Mouse (Mus musculus) midbrain, embryonic 15.5 days (tissue): ENCODE measurements around the gene Gm21992. TPM values are rescaled to one million over a fixed set of nuclear protein-coding genes. Genes with fewer than 3 reads are reported as not detected.

Experiments used
- ATAC-seq: fragments of 200-750 bp; cut with Nextera tagmentation; replicated peaks from 2 replicates; pipeline ENCODE4 v1.8.0; 2017; ENCODE audit warnings: moderate TSS enrichment
- H3K27ac ChIP-seq: fragments of 300-500 bp; sonication (generic); 2 replicates; pipeline ENCODE4 v1.5.1; 2015; ENCODE audit warnings: mild to moderate bottlenecking, inconsistent platforms
- H3K27me3 ChIP-seq: fragments of 300-500 bp; sonication (generic); replicated peaks from 2 replicates; pipeline ENCODE4 v1.6.1; 2015; ENCODE audit warnings: inconsistent platforms
- H3K36me3 ChIP-seq: fragments of 300-500 bp; sonication (generic); replicated peaks from 2 replicates; pipeline ENCODE4 v1.6.1; 2015; ENCODE audit warnings: inconsistent platforms
- H3K4me1 ChIP-seq: fragments of 300-500 bp; sonication (generic); 2 replicates; pipeline ENCODE4 v1.6.1; 2015; ENCODE audit warnings: inconsistent platforms
- H3K4me2 ChIP-seq: fragments of 300-500 bp; sonication (generic); 2 replicates; pipeline ENCODE4 v1.6.1; 2015; ENCODE audit warnings: inconsistent platforms, mild to moderate bottlenecking, moderate library complexity
- H3K4me3 ChIP-seq: fragments of 300-500 bp; sonication (generic); 2 replicates; pipeline ENCODE4 v1.5.1; 2015; ENCODE audit warnings: mild to moderate bottlenecking, inconsistent platforms
- H3K9ac ChIP-seq: fragments of 300-500 bp; sonication (generic); 2 replicates; pipeline ENCODE4 v1.6.1; 2015; ENCODE audit warnings: mild to moderate bottlenecking, inconsistent platforms
- H3K9me3 ChIP-seq: fragments of 300-500 bp; sonication (generic); 2 replicates; pipeline ENCODE4 v1.6.1; 2016; ENCODE audit warnings: inconsistent platforms
- WGBS: fragments of 180-500 bp; shearing (Covaris S2); methylation state at CpG from one replicate; pipeline ENCODE4 v1.1.7; 2015; ENCODE audit warnings: mixed read lengths; 5-methylcytosine and 5-hydroxymethylcytosine counted together
- polyA plus RNA-seq: library from polyadenylated mRNA; unstranded; fragments of >200 nt; fragmentation: Nextera tagmentation; extraction: Ambion mirVana; gene quantifications from 2 replicates; pipeline ENCODE4 v1.2.1, GENCODE M21; 2015

Gm21992 gene
- polyA plus RNA-seq, 1 experiment from 2014 or later, result 19.5 TPM

DNA sequence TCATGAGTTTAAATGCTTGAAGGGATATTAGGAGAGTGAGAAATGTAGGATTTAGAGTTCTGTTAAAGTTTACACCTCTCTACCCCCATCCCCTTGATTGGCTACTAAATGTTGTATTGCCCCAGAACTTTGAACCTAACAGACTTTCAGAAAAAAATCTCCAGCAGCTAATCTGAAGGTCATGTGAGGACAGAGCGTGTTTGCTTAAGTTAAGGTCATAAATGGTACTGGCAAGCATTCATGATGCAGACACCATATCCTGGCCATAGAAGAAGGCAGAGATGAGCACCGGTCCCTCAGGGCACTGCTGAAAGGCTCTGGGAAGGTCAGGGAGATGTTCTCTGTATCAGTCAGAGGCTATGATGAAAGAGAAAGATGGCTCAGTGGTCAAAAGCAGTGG, 94.1 kb downstream of the Gm21992 start:
- no peak overlapping the region for H3K4me2 ChIP-seq
- no peaks in the 10 kb centered on the region for H3K9me3 ChIP-seq
- H3K4me3 ChIP-seq, result no peak overlapping the region
- WGBS, result 93% methylated on average over 2 of the region's 2 CpGs
- H3K27me3 ChIP-seq, result no peaks in the 10 kb centered on the region
- H3K4me1 ChIP-seq, result peaks cover 28% of the 10 kb centered on the region
- H3K27ac ChIP-seq, result no peak overlapping the region
- ATAC-seq, result no peak
- H3K9ac ChIP-seq, result no peak overlapping the region
- peaks cover 9% of the 10 kb centered on the region; the same call in 1 of the 2 replicates for H3K36me3 ChIP-seq

DNA sequence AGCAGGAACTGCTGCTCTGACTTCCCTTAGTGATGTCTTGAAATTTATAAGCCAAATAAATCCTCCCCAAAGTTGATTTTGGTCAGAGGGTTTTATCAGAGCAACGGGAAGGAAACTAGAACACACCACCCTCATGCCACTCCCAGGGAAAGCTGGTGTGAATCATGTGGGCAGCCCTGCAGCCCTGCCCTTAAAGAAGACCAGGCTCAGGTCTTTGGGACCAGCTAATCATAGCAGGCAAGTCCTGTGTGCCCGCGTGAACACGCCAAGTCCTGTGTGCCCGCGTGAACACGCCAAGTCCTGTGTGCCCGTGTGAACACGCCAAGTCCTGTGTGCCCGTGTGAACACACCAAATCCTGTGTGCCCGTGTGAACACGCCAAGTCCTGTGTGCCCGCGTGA, 94.7 kb downstream of the Gm21992 start:
- H3K4me1 ChIP-seq, result peaks cover 28% of the 10 kb centered on the region

DNA sequence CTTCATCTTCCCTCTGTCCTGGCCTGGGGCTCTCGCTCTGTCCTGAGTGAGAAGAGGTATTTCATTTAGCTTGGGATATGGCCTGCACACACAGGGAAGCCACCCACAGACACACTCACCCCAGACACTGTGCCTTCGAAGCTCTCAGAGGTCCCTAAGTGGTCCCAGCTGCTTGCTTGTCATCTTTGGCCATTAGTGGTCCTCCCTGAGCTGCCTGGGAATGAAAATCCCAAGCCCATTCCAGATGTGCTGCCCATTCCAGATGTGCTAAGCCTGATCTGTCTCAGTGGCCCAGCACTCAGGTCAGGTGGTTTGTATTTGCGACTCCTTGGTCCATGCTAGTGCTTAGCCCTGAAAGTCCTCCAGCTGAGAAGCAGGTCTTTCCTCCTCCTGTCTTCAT, 97.5 kb downstream of the Gm21992 start:
- Histone ChIP-seq H3K4me1 (peaks cover 41% of the 10 kb centered on the region), H3K9ac (peak overlapping the region; percentile 89; the same call in 1 of the 2 replicates), H3K4me3 (peak overlapping the region; percentile 92), H3K4me2 (peak overlapping the region; percentile 68), H3K27ac (0 out of 2 replicates have a peak overlapping the region, but pooled peaks have one; percentile 3), H3K36me3 (no peaks in the 10 kb centered on the region), H3K9me3 (no peaks in the 10 kb centered on the region), H3K27me3 (no peaks in the 10 kb centered on the region)
- WGBS, result 44% methylated on average over 3 of the region's 3 CpGs
- ATAC-seq, result no peak

More for the DNA sequence above, 94.7 kb downstream of the Gm21992 start:
- H3K9me3 ChIP-seq, result no peaks in the 10 kb centered on the region
- 98% methylated on average over 14 of the region's 14 CpGs for WGBS
- H3K27ac ChIP-seq, result no peak overlapping the region
- ATAC-seq, result no peak
- H3K4me3 ChIP-seq, result no peak overlapping the region
- no peak overlapping the region for H3K4me2 ChIP-seq
- no peak overlapping the region for H3K9ac ChIP-seq
- H3K36me3 ChIP-seq, result peaks cover 7% of the 10 kb centered on the region; the same call in 1 of the 2 replicates
- no peaks in the 10 kb centered on the region for H3K27me3 ChIP-seq

DNA sequence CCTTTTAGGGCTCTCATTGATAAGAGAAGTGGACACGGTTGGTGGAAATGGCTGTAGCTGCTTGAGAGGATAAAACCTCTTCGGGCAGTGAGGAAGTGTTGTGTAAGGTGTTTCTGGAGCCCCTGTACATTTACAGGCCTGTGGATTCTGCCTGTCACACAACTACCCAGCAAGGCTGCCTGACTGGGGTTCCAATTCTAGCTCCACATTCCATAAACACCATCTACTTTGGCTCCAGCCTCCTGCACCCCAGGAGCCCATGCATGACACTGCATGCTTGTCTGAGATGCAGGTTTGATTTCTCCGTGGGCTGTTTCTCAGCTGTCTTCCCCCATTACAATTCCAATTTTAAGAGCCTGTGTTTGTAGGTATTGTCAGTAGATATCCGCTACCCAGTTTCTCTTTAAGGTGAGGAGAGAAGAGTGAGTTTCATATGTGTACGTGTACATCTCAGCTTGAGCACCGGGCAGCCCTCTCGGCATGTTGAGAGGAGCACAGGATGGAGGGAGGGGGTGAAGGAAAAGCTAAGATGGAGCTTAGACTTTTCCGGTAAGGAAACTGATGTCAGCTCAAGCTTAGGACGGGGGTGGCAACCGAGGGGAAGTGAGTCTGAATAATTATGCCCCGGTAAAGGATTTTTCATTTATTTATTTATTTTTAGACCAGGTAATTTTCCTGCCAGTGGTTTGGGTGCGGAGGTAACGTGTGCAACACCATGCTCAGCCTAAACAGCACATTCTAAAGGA, 98.5 kb downstream of the Gm21992 start:
- H3K36me3 ChIP-seq, result no peaks in the 10 kb centered on the region
- 20% methylated on average over 13 of the region's 13 CpGs for whole genome bisulfite sequencing
- peak overlapping the region; percentile 68 for H3K4me2 ChIP-seq
- peak overlapping the region; percentile 92 for H3K4me3 ChIP-seq
- peak; percentile 22; the same call in 1 of the 2 replicates for ATAC-seq
- H3K27ac ChIP-seq, result peak overlapping the region; percentile 95
- H3K9me3 ChIP-seq, result no peaks in the 10 kb centered on the region
- peaks cover 41% of the 10 kb centered on the region for H3K4me1 ChIP-seq
- H3K27me3 ChIP-seq, result no peaks in the 10 kb centered on the region
- peak overlapping the region; percentile 89 for H3K9ac ChIP-seq

DNA sequence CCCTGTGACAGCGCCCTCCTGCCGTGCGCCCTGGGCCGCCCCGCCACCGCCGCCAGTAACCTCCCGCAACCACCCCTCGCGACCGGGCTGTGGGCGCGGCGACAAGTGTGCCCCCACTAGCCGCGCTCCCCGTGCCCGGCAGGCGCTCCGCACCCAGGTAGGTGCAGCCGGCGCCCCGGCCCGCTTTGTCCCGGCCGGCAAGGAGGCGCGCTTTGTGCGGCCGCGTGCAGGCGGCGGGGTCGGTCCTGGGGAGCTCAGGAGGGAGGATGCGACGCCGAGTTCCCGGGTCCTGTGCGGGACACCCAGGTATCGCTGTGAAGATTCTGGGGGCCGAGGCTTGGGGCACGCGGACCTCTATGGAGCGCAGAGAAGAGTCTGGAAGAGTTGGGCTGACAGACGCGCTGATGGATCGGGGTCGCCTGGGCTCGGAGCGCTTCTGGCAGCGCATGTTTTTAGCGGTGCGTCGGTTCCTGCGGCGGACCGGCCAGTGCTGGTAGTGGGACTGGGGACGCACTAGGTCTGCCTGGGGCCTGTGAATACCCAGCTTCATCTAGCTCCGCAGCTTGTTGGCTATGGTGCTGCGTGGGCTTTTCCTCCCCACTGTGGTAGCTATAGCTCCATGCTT, 99.1 kb downstream of the Gm21992 start:
- H3K4me1 ChIP-seq, result peaks cover 41% of the 10 kb centered on the region
- peak; percentile 75 for ATAC-seq
- H3K9me3 ChIP-seq, result no peaks in the 10 kb centered on the region
- H3K4me2 ChIP-seq, result peak overlapping the region; percentile 68
- no peaks in the 10 kb centered on the region for H3K27me3 ChIP-seq
- H3K27ac ChIP-seq, result peak overlapping the region; percentile 95
- under 1% methylated on average over 50 of the region's 60 CpGs for WGBS
- H3K4me3 ChIP-seq, result peak overlapping the region; percentile 92
- H3K9ac ChIP-seq, result peak overlapping the region; percentile 89
- no peaks in the 10 kb centered on the region for H3K36me3 ChIP-seq

DNA sequence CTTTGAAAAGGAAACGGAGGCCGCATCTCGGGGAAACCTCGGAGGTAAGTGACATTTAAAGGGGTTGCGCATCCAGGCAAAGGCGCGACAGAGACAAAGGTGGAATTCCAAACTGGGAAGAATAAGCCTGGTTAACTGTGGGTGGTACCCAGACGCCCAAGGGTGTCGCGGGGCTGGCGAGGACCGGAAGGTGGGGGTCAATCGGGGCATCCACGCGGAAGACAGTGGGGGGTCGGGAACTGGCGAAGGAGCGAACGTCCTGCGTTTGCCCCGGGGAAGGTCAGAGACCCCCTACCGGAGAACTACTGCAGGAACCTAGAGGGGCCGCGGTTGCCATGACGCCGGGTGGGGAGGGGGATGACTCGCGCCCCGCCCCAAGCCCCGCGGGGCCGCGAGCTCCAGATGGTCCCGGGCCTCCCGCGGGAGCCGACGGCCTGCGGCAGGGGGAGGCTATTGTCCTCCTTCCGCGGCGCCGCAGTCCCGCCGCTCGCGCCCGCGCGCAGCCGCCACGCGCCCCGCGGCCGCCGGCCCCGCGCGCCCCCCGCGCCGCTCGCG, 99.7 kb downstream of the Gm21992 start:
- Histone ChIP-seq H3K4me2 (peak overlapping the region; percentile 68), H3K9me3 (no peaks in the 10 kb centered on the region), H3K27ac (peak overlapping the region; percentile 95), H3K9ac (peak overlapping the region; percentile 89), H3K27me3 (no peaks in the 10 kb centered on the region), H3K36me3 (no peaks in the 10 kb centered on the region), H3K4me3 (peak overlapping the region; percentile 92), H3K4me1 (peaks cover 41% of the 10 kb centered on the region)
- peak; percentile 82 for ATAC-seq
- WGBS, result under 1% methylated on average over 41 of the region's 65 CpGs

DNA sequence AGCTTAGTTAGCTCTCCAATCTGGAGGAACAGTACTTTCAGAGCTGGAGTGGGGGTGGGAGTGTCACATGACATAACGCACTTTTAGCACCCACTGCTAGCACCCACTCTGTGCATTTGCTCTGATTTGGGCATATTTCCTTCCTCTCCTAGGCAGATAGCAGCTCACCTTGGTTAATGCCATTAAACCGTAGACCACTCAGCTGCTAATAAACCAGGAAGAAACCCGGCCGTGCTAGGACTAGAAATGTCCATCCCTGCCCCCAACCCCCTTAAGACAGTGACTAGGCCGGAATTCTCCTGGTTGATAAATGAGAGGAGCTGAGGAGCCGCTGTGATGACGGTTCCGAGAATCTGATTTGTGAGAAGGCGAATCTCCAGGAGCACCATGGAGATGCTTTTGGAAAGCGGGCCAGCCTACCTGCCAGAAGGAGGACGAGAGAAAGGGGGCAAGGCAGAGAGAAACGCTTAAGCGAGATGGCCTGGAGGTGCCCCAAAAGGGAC, 100.3 kb downstream of the Gm21992 start, which contains the start of gene Sptbn2:
Gene Sptbn2, plus strand, starts transcription at position 70 of the 503 bp plus-strand sequence.
- peak; percentile 49 for ATAC-seq
- 4% methylated on average over 13 of the region's 13 CpGs for WGBS
- H3K4me3 ChIP-seq, result peak within 1 kb of the TSS; percentile 92

DNA sequence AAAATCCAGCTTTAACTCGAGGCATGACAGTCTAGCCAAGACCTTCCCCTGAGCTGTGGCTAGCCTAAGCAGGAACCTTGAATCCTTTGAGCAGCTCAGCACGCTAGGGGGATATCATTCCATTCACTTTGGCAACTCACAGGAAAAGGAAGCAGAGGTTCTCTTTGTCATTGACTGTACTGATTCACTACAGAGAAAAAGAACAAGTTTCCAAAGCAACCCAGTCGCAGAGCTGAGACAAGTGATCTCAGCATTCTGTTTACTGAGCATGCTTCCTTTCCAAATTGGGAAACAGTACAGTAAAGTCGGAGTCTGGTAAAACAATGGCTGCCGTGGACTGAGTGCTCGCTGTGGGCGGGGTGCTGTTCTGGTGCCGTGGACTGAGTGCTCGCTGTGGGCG, 102.6 kb downstream of the Gm21992 start:
- Histone ChIP-seq H3K9me3 (no peaks in the 10 kb centered on the region), H3K4me3 (no peak overlapping the region), H3K4me2 (no peak overlapping the region), H3K4me1 (peaks cover 26% of the 10 kb centered on the region), H3K27ac (no peak overlapping the region), H3K9ac (no peak overlapping the region), H3K27me3 (no peaks in the 10 kb centered on the region), H3K36me3 (no peaks in the 10 kb centered on the region)
- WGBS, result 82% methylated on average over 10 of the region's 10 CpGs
- no peak for ATAC-seq

More for the DNA sequence above, 100.3 kb downstream of the Gm21992 start, which contains the start of gene Sptbn2:
- Histone ChIP-seq H3K4me1 (peaks cover 41% of the 10 kb centered on the region), H3K9ac (peak within 1 kb of the TSS; percentile 89), H3K36me3 (no peaks in the 10 kb centered on the region), H3K9me3 (no peaks in the 10 kb centered on the region), H3K27me3 (no peaks in the 10 kb centered on the region), H3K27ac (peak within 1 kb of the TSS; percentile 95), H3K4me2 (peak within 1 kb of the TSS; percentile 68)

DNA sequence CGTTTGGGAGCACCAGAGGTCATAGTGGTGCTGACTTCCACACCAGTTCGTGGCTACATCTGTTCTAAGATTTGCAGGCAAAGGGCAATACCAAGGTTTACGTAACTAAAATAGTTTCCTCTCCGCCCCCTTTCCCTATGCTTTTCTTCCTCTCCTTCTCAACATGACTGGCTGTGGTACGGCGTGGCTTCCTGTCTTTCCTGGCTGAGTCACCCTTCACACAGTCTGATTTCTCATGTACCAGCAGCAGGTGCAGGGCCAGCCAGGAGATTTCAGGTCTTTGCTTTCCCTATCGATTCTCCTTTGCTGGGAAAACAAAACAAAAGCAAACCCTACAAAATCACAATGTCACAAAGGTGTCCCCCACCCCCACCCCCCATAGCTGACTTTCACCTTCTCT, 110.2 kb downstream of the Gm21992 start:
- no peak overlapping the region for H3K9ac ChIP-seq
- H3K4me2 ChIP-seq, result no peak overlapping the region
- peaks cover 11% of the 10 kb centered on the region for H3K4me1 ChIP-seq
- H3K4me3 ChIP-seq, result no peak overlapping the region
- H3K9me3 ChIP-seq, result no peaks in the 10 kb centered on the region
- no peak overlapping the region for H3K27ac ChIP-seq
- H3K36me3 ChIP-seq, result no peaks in the 10 kb centered on the region
- H3K27me3 ChIP-seq, result 0 out of 2 replicates have a peak, but pooled peaks cover 10% of the 10 kb centered on the region
- 74% methylated on average over 7 of the region's 7 CpGs for WGBS
- no peak for ATAC-seq

DNA sequence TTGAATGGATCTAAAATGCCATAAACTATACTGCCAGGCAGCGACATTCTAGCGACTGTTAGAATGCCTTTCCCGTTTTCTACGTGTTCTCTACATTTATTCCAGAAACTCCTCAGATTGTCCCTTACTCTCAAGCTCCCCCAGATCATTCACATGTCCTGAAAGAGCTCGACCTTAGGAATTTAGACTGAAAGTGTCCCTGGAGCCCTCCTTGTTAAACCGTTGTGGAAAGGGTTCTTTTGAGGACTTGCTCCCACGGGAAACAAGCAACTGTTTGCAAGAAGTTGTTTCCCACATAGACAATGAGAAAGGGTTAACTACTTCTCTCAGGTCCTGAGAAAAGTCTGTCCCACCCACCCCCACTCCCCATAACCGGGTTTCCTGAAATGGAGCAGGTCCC, 110.8 kb downstream of the Gm21992 start:
- H3K9me3 ChIP-seq, result no peaks in the 10 kb centered on the region
- H3K4me1 ChIP-seq, result peaks cover 11% of the 10 kb centered on the region
- 0 out of 2 replicates have a peak, but pooled peaks cover 10% of the 10 kb centered on the region for H3K27me3 ChIP-seq
- no peak overlapping the region for H3K4me3 ChIP-seq
- ATAC-seq, result no peak
- H3K36me3 ChIP-seq, result no peaks in the 10 kb centered on the region
- H3K4me2 ChIP-seq, result no peak overlapping the region
- 74% methylated on average over 8 of the region's 8 CpGs for WGBS
- H3K9ac ChIP-seq, result no peak overlapping the region
- H3K27ac ChIP-seq, result no peak overlapping the region

DNA sequence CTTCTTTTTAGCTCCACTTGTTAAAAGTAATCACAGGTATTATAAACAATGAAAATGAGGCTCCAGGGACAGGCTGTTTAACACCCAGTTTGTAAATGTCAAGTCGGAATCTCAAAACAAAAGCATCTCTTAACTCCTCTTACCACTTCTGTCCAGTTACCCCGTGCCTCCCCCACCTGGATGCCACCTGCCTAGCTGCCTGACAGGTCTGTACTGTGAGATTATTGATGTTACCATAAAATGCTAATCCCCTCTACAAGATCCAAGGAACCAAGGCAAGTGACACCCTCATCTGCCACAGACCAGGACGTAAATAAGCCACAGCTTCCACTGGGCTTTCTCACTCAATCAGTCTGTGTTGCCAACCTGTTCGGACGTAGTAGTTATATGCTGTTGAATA, 111.6 kb downstream of the Gm21992 start:
- no peaks in the 10 kb centered on the region for H3K36me3 ChIP-seq
- H3K9ac ChIP-seq, result no peak overlapping the region
- no peak overlapping the region for H3K4me3 ChIP-seq
- H3K27me3 ChIP-seq, result 0 out of 2 replicates have a peak, but pooled peaks cover 10% of the 10 kb centered on the region
- H3K4me2 ChIP-seq, result no peak overlapping the region
- no peak for ATAC-seq
- 86% methylated on average over 5 of the region's 5 CpGs for WGBS
- H3K27ac ChIP-seq, result no peak overlapping the region
- H3K9me3 ChIP-seq, result no peaks in the 10 kb centered on the region
- H3K4me1 ChIP-seq, result peaks cover 11% of the 10 kb centered on the region

DNA sequence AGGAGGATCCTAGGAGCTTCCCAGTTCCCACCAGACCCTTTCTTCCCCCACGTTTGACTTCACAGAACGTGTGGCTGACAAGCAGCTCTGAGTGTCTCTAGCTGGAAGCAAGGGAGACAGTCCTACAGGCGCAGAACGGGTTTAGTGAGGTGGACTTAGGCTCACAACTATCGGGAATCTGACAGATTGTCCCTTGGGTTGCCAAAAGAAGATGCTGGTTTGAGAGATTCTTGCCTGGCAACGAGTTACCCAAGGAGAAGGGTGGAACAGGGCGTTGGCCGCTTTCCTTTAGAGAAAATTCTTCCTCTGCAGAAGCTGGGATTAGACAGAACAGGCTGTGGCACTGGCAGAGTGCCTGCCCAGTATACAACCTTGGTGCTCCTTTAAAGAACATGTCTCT, 112.6 kb downstream of the Gm21992 start:
- Histone ChIP-seq H3K27me3 (peaks cover 15% of the 10 kb centered on the region; the same call in 1 of the 2 replicates), H3K27ac (no peak overlapping the region), H3K9ac (peak overlapping the region; percentile 69; the same call in 1 of the 2 replicates), H3K4me2 (peak overlapping the region; percentile 85), H3K4me1 (peaks cover 11% of the 10 kb centered on the region), H3K9me3 (no peaks in the 10 kb centered on the region), H3K36me3 (no peaks in the 10 kb centered on the region), H3K4me3 (0 out of 2 replicates have a peak overlapping the region, but pooled peaks have one; percentile 61)
- WGBS, result 30% methylated on average over 8 of the region's 8 CpGs
- no peak for ATAC-seq
